Mouse (Mus musculus) cerebellum, adult 2 months (tissue): ENCODE data around the gene Cog5.

ENCODE experiments used
- CTCF ChIP-seq: fragments of 200-500 bp; IDR thresholded peaks from 2 replicates; pipeline ENCODE4 v1.5.1; 2011; ENCODE audit warnings: low read depth, mild to moderate bottlenecking, control low read depth, low read length, moderate library complexity, borderline replicate concordance; ENCODE audit not compliant: insufficient read depth
- POLR2A ChIP-seq: fragments of 200-500 bp; IDR thresholded peaks from 2 replicates; pipeline ENCODE4 v1.6.1; 2011; ENCODE audit warnings: low read length, control low read depth, borderline replicate concordance; ENCODE audit not compliant: insufficient read depth

- TF ChIP-seq CTCF (no peak), POLR2A (no peak)
Measured at GRCm38 (mm10) chr12:31965517-31966212, 311.0 kb downstream of the Cog5 start.
